Mouse (Mus musculus) adrenal gland, postnatal 14 days (tissue): ENCODE results near the gene Carns1. TPM values are rescaled to one million over a fixed set of nuclear protein-coding genes. Genes with fewer than 3 reads are reported as not detected.
"Not testable (repeated sequence)": the region's sequence is repeated elsewhere in the genome, so short reads cannot be mapped to it uniquely, and the experiment has no call there.

Experiments
- DNase-seq: peaks from one replicate; pipeline ENCODE4 v3.0.0; 2021; ENCODE audit warnings: mixed read lengths
- total RNA-seq: library from RNA; stranded (reverse); gene quantifications from 2 replicates; pipeline ENCODE4 v1.2.3, GENCODE M21; 2021

Carns1 gene
- total RNA-seq, 1 experiment from 2014 or later, result 2.6 TPM

GRCm38 (mm10) chr19:4149764-4150461 lies 25.4 kb downstream of the Carns1 start:
- no peak for DNase-seq

GRCm38 (mm10) chr19:4149283-4149682 lies 26.0 kb downstream of the Carns1 start:
- DNase-seq, result no peak

- no peak for DNase-seq
These were observed 26.5 kb downstream of the Carns1 start for GRCm38 (mm10) chr19:4148819-4149218.

GRCm38 (mm10) chr19:4148491-4148806 lies 26.8 kb downstream of the Carns1 start, which contains the start of gene Coro1b:
TSS of gene Coro1b (plus strand) at chr19:4148619.
- peak; percentile 99 for DNase-seq

- no peak for DNase-seq
These were observed 27.3 kb downstream of the Carns1 start for GRCm38 (mm10) chr19:4147782-4148490.

- no peak for DNase-seq
These were observed 28.3 kb downstream of the Carns1 start for GRCm38 (mm10) chr19:4147022-4147405.

- DNase-seq, result no peak
These were observed 28.8 kb downstream of the Carns1 start for GRCm38 (mm10) chr19:4146366-4147021.

GRCm38 (mm10) chr19:4145936-4146335 lies 29.3 kb downstream of the Carns1 start:
- DNase-seq, result no peak

GRCm38 (mm10) chr19:4144550-4145498 lies 30.5 kb downstream of the Carns1 start:
- DNase-seq, result peak; percentile 64

GRCm38 (mm10) chr19:4143759-4144268 lies 31.5 kb downstream of the Carns1 start, which contains the start of gene Cabp4:
TSS of gene Cabp4 (minus strand) at chr19:4144033.
- DNase-seq, result no peak

GRCm38 (mm10) chr19:4142416-4143173 lies 32.7 kb downstream of the Carns1 start:
- DNase-seq, result no peak

- DNase-seq, result no peak
These were observed 35.1 kb downstream of the Carns1 start for GRCm38 (mm10) chr19:4140147-4140546.

- no peak for DNase-seq
These were observed 35.8 kb downstream of the Carns1 start, which contains the start of gene Gpr152 for GRCm38 (mm10) chr19:4139446-4139845. TSS of gene Gpr152 (plus strand) at chr19:4139787.

GRCm38 (mm10) chr19:4137913-4138312 lies 37.4 kb downstream of the Carns1 start:
- DNase-seq, result no peak

- no peak for DNase-seq
These were observed 38.8 kb downstream of the Carns1 start for GRCm38 (mm10) chr19:4136463-4136862.

GRCm38 (mm10) chr19:4135963-4136345 lies 39.3 kb downstream of the Carns1 start:
- DNase-seq, result not testable (repeated sequence)

- DNase-seq, result not testable (repeated sequence)
These were observed 39.9 kb downstream of the Carns1 start for GRCm38 (mm10) chr19:4135229-4135962.

GRCm38 (mm10) chr19:4134354-4134753 lies 40.9 kb downstream of the Carns1 start:
- DNase-seq, result no peak

- no peak for DNase-seq
These were observed 43.5 kb downstream of the Carns1 start for GRCm38 (mm10) chr19:4131768-4132167.

GRCm38 (mm10) chr19:4131075-4131474 lies 44.2 kb downstream of the Carns1 start:
- no peak for DNase-seq
